Mouse (Mus musculus) stomach, postnatal 0 days (tissue): ENCODE measurements around the gene Bach2. TPM values are rescaled to one million over a fixed set of nuclear protein-coding genes. Genes with fewer than 3 reads are reported as not detected.

Source experiments
- ATAC-seq: fragments of 200-750 bp; cut with Nextera tagmentation; 2 replicates; pipeline ENCODE4 v1.8.0; 2017; ENCODE audit not compliant: low FRiP score, low TSS enrichment
- DNase-seq: peaks from one replicate; pipeline ENCODE4 v3.0.0-alpha.2; 2016; ENCODE audit warnings: low spot score
- H3K27ac ChIP-seq: fragments of 300-500 bp; sonication (generic); replicated peaks from 2 replicates; pipeline ENCODE4 v1.5.1; 2014; ENCODE audit warnings: mild to moderate bottlenecking, control low read depth
- H3K27me3 ChIP-seq: fragments of 300-500 bp; sonication (generic); 2 replicates; pipeline ENCODE4 v1.6.1; 2014; ENCODE audit warnings: low read length; ENCODE audit not compliant: control insufficient read depth, insufficient read depth
- H3K36me3 ChIP-seq: fragments of 300-500 bp; sonication (generic); 2 replicates; pipeline ENCODE4 v1.6.1; 2014; ENCODE audit warnings: low read length, mixed read lengths; ENCODE audit not compliant: control insufficient read depth, insufficient read depth
- H3K4me1 ChIP-seq: fragments of 300-500 bp; sonication (generic); replicated peaks from 2 replicates; pipeline ENCODE4 v1.6.1; 2014; ENCODE audit warnings: antibody characterized with exemption; ENCODE audit not compliant: control insufficient read depth, insufficient read depth
- H3K4me2 ChIP-seq: fragments of 300-500 bp; sonication (generic); replicated peaks from 2 replicates; pipeline ENCODE4 v1.6.1; 2014; ENCODE audit warnings: low read depth, mild to moderate bottlenecking, control low read depth, moderate library complexity
- H3K4me3 ChIP-seq: fragments of 300-500 bp; sonication (generic); 2 replicates; pipeline ENCODE4 v1.5.1; 2014; ENCODE audit warnings: low read depth, low read length, control low read depth
- H3K9ac ChIP-seq: fragments of 300-500 bp; sonication (generic); 2 replicates; pipeline ENCODE4 v1.6.1; 2014; ENCODE audit warnings: mild to moderate bottlenecking, low read length, control low read depth, mixed read lengths
- H3K9me3 ChIP-seq: fragments of 300-500 bp; sonication (generic); 2 replicates; pipeline ENCODE4 v1.6.1; 2016; ENCODE audit warnings: low read length; ENCODE audit not compliant: control insufficient read depth
- CTCF ChIP-seq: IDR thresholded peaks from 2 replicates; pipeline ENCODE4 v1.5.1; 2016; ENCODE audit warnings: antibody characterized with exemption, low read depth, mild to moderate bottlenecking, moderate library complexity
- EP300 ChIP-seq: optimal IDR thresholded peaks from 2 replicates; pipeline ENCODE3; 2016; ENCODE audit warnings: antibody characterized with exemption
- WGBS: fragments of 180-500 bp; shearing (Covaris S2); extraction: QIAGEN DNeasy Blood & Tissue Kit; methylation state at CpG from one replicate; pipeline ENCODE4 v1.1.7; 2014; 5-methylcytosine and 5-hydroxymethylcytosine counted together
- polyA plus RNA-seq: library from polyadenylated mRNA; unstranded; fragments of >200 nt; fragmentation: Nextera tagmentation; extraction: Ambion mirVana; gene quantifications from 2 replicates; pipeline ENCODE4 v1.2.1, GENCODE M21; 2015

The Bach2 gene
- polyA plus RNA-seq, 1 experiment from 2014 or later: 1.9 TPM

GRCm38 (mm10) chr4:32529443-32529995 lies 290.9 kb downstream of the Bach2 start:
- Histone ChIP-seq H3K27me3 (no peaks in the 10 kb centered on the region), H3K27ac (no peak overlapping the region), H3K4me1 (0 out of 2 replicates have a peak, but pooled peaks cover 5% of the 10 kb centered on the region), H3K4me2 (no peak overlapping the region), H3K4me3 (no peak overlapping the region), H3K36me3 (no peaks in the 10 kb centered on the region), H3K9me3 (no peaks in the 10 kb centered on the region), H3K9ac (no peak overlapping the region)
- no peak for DNase-seq
- no peak for ATAC-seq
- 84% methylated on average over 17 of the region's 17 CpGs for WGBS
- TF ChIP-seq EP300: no peak
- no peak for TF ChIP-seq CTCF

- no peaks in the 10 kb centered on the region for H3K36me3 ChIP-seq
- 58% methylated on average over 9 of the region's 9 CpGs for WGBS
- no peak for DNase-seq
- no peak overlapping the region for H3K9ac ChIP-seq
- H3K4me1 ChIP-seq: 0 out of 2 replicates have a peak, but pooled peaks cover 2% of the 10 kb centered on the region
- TF ChIP-seq EP300 (no peak), CTCF (no peak)
- no peak overlapping the region for H3K27ac ChIP-seq
- no peaks in the 10 kb centered on the region for H3K9me3 ChIP-seq
- no peak for ATAC-seq
- no peaks in the 10 kb centered on the region for H3K27me3 ChIP-seq
- peak overlapping the region; percentile 50; the same call in 1 of the 2 replicates for H3K4me2 ChIP-seq
- no peak overlapping the region for H3K4me3 ChIP-seq
These were observed 291.9 kb downstream of the Bach2 start for GRCm38 (mm10) chr4:32530421-32530920.

- H3K9ac ChIP-seq: no peak overlapping the region
- no peaks in the 10 kb centered on the region for H3K27me3 ChIP-seq
- WGBS: 12% methylated on average over 28 of the region's 28 CpGs
- 0 out of 2 replicates have a peak, but pooled peaks cover 2% of the 10 kb centered on the region for H3K4me1 ChIP-seq
- H3K27ac ChIP-seq: no peak overlapping the region
- DNase-seq: peak; percentile 33
- H3K4me2 ChIP-seq: peak overlapping the region; percentile 50
- ATAC-seq: peak; percentile 57; the same call in 1 of the 2 replicates
- TF ChIP-seq EP300: no peak
- no peak for TF ChIP-seq CTCF
- H3K4me3 ChIP-seq: peak overlapping the region; percentile 22
- H3K36me3 ChIP-seq: no peaks in the 10 kb centered on the region
- no peaks in the 10 kb centered on the region for H3K9me3 ChIP-seq
These were observed 292.6 kb downstream of the Bach2 start for GRCm38 (mm10) chr4:32530921-32531846.

- Histone ChIP-seq H3K27me3 (no peaks in the 10 kb centered on the region), H3K9me3 (no peaks in the 10 kb centered on the region), H3K9ac (no peak overlapping the region), H3K4me2 (peak overlapping the region; percentile 50; the same call in 1 of the 2 replicates), H3K27ac (no peak overlapping the region), H3K4me3 (no peak overlapping the region), H3K4me1 (0 out of 2 replicates have a peak, but pooled peaks cover 2% of the 10 kb centered on the region), H3K36me3 (no peaks in the 10 kb centered on the region)
- DNase-seq (no peak), ATAC-seq (no peak)
- 49% methylated on average over 8 of the region's 8 CpGs for WGBS
- no peak for TF ChIP-seq EP300
- TF ChIP-seq CTCF: no peak
These were observed 293.5 kb downstream of the Bach2 start for GRCm38 (mm10) chr4:32532079-32532478.

DNA sequence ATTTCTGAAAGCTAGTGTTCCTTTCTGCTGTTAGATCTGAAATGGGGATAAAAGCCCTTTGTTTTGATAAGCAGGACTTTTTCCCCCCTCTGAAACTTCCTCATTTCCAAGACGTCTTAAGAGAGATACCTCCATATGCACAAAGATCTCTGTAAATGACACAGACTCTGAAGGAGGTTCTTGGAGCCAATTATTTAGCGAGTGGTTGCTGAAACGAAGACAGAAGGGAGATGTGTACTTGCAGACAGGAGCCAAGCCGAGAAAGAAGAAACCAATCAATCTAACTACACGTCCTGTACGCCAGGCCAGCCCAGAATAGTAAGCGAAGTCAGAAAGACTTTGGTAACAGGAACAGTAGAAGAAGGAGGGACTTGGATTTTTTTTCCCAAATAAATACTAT lies 295.1 kb downstream of the Bach2 start:
- Histone ChIP-seq H3K9me3 (no peaks in the 10 kb centered on the region), H3K9ac (no peak overlapping the region), H3K27ac (no peak overlapping the region), H3K4me2 (no peak overlapping the region), H3K27me3 (no peaks in the 10 kb centered on the region), H3K36me3 (no peaks in the 10 kb centered on the region), H3K4me1 (peaks cover 6% of the 10 kb centered on the region; the same call in 1 of the 2 replicates), H3K4me3 (no peak overlapping the region)
- WGBS: 52% methylated on average over 7 of the region's 7 CpGs
- no peak for ATAC-seq
- TF ChIP-seq CTCF (no peak), EP300 (no peak)
- no peak for DNase-seq
